Mouse (Mus musculus) megakaryocyte, adult 5-6 weeks (primary cell): ENCODE data around the gene Frmd5. TPM values are rescaled to one million over a fixed set of nuclear protein-coding genes. Genes with fewer than 3 reads are reported as not detected.

Experiments
- ATAC-seq: 2 replicates; pipeline ENCODE4 v1.8.0; 2016; ENCODE audit warnings: mild to moderate bottlenecking, inconsistent platforms; ENCODE audit not compliant: poor library complexity, severe bottlenecking
- total RNA-seq, 2 experiments: library from RNA; stranded (forward) in 1 of 2; stranded (reverse) in 1 of 2; fragments of 153-499, 151-499 nt in 1 of 2; fragments of 221-1000, 200-1000 nt in 1 of 2; gene quantifications; 2 replicates each; pipeline versions ENCODE4 v1.2.3 to v1.2.4; 2015 to 2017

Frmd5 gene
- total RNA-seq, 2 experiments from 2014 or later = not detected

DNA sequence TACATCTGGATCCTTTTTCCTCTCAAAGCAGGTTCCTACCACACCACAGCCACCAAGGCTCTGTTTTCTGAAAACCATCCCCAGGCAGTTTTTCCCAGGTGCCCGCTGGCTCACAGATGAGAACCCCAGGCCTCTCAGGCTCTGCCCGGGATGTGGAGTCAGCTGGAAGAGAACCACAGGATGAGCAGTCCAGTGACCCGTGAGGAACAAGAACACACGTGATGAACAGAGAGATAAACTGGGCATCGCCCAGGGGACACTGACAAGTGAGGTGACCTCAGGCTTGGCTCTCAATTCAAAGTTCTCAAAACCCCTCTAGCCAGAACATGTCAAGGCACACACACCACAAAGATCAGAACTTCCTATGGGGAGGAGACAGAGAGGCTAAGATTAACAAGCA is 176.6 kb downstream of the Frmd5 start:
- no peak for ATAC-seq

DNA sequence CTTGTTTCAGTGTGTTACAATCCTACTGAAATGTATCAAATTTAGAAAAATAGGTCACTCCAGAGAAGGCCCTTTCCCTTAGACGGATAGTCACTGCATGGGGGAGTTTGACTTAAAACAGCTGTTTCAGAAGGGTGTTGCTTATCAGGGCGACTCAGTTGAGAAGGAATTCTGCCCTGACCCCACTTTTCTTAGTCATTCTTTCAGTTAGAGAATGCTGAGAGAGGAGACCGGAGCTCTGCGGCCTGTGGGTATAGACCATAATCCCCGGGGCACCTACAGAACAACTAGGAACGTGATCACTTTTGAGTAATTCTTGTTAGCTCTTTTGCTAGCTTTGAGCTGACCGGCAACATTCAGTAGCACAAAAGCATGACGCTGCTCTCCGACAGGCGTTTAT is 178.6 kb downstream of the Frmd5 start:
- no peak for ATAC-seq

DNA sequence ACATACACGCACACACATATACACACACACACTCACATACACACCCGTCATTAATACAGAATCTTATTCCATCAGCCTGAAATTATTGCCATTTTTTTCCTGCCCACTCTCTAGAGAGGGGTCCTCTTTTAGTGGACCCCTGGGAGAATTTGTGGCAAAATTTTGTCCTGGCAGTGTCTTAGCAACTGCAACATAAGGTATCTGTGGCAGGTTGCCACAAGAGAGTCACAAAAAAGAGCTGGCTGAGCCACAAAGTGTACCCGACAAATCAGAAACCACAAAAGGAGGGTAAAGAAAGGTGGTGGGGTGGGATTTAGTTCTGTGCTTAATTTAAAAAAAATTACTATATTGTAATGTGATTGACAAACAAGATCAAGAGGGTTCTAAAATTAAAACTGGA is 181.0 kb downstream of the Frmd5 start:
- no peak for ATAC-seq

DNA sequence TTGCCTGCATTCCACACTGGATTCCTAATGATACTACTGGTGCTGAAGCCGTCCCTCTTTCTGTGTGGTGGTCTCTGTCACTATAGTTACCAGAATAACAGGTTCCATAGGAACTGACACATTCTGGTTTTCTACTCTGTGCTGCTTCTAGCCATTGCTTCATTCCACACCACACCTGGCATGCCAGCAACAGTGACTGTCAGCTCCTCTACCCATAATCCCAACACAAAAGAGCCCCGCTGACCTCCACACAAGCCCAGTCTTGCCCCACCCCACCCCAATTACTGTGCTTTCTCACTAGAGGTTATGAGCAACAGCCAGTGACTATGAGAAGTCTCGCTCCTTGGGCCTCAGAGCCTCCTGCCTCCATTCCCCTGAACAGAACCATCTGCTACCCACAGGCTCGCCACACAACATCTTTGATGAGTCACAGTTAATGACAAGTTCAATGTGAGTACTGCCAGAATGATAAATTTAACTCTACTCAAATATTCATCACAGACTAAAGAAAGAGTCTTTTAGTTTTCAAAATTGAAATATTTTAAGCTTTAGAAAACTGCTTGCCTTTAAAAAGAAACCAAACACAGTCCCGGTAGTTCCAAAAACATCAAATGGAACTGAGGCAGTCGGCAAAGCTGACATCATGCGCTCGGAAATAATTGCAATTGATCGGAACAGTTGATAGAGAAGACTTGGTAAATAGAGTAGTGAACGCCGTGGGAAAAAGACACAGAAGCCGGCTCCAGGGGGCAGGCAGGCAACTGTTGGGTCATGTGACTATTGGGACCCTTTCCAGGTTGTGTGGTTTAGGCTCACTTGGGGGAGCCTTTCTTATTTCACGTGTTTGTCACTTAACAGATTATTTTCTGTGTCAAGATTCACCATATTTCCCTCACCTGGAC is 185.4 kb downstream of the Frmd5 start:
- no peak for ATAC-seq

DNA sequence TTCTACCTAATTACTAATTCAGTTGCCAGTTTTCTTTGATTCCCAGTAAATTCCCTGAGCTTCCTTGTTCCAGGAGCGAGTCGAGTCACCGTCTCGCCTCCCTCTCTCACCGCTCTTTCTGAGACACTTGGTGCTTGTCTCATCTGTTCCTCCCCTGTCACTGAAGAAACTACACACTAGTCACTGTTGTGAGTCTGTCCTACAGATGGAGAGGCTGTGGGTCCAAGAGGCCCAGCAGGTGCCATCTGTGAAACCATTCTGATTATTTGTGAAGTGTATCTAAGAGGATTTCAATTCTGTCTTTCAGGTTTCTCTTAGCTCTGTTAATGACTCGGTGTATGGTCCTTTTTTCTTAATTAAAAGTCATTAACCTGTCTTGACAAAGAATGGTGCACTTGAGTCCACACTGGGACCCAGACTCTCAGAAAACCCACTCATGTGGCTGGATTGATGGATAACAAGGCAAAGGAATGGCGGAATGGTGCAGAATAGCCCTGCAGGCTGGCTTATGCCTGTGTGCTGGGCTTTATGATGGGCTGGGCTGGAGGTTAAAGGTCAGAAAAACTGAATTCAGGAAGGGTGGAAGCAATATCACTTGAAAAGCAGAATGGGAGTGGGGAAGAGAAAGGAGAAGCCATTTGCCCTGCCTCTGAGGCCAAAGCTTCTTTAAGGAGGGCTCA is 186.2 kb downstream of the Frmd5 start:
- no peak for ATAC-seq

DNA sequence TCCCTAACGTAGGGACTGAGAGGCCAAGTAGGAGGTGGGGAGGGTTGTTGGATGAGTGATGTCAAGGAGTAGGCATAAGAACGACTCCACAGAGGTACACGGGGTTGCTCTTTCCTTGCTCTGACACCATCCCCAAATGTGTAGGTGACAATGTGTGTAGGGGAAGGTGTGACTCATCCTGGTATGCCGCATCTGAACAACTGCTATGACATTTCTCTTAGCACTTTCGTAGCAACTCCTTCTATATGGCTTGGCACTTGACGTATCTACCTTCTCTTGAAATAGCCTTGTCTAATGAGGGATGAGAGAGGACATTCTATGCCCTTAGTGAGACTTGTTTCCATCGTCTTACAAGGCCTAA is 191.7 kb downstream of the Frmd5 start:
- no peak for ATAC-seq

DNA sequence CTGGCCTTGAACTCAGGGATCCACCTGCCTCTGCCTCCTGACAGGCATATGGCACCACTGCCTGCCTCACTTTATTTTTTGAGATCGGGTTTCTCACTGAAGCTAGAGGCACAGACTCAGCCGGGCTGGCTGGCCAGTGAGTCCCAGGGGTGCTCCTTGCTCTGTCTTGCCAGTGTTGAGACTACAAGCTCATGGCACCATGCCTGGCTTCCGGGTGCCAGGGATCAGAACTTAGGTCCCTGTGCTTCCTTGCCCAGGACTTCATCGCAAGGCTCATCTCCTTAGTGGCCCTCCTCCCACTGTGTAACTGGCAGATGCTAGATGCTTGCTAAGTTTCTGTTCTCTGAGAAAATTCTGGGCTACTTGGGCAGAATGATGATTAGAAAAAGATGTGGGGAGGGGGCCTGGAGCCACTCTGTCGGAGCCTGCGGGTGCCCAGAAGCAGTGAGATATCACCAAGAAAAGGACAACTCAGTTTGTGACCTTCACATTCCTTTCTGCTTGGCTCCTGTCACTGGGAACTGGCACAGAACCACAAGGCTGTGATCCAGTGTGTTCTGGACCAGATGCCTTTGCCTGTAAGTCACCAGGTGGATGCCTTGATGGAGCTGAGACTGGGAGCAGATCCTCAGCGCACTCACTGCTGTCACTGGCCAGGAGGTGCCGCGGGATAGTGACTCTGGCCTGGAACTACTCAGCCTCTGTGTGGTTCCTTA is 192.2 kb downstream of the Frmd5 start:
- no peak for ATAC-seq

DNA sequence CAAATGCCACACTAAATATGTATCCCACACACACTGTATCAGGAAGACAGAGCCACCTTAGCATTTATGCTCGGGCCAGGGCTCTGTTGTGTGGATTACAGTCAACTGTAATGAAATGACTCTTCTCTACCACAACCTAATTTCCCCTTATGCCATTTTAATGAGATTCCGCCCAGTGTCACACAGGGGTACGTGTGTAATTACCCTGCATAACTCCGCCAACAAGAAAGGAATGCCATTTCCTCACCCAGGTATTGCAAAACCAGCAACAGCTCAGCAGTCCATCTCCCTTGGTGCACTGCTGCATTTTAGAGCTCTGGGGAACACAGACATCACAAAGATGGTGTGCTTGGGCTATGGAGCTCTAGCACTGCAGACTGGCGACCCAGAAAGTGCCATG is 194.8 kb downstream of the Frmd5 start:
- no peak for ATAC-seq

DNA sequence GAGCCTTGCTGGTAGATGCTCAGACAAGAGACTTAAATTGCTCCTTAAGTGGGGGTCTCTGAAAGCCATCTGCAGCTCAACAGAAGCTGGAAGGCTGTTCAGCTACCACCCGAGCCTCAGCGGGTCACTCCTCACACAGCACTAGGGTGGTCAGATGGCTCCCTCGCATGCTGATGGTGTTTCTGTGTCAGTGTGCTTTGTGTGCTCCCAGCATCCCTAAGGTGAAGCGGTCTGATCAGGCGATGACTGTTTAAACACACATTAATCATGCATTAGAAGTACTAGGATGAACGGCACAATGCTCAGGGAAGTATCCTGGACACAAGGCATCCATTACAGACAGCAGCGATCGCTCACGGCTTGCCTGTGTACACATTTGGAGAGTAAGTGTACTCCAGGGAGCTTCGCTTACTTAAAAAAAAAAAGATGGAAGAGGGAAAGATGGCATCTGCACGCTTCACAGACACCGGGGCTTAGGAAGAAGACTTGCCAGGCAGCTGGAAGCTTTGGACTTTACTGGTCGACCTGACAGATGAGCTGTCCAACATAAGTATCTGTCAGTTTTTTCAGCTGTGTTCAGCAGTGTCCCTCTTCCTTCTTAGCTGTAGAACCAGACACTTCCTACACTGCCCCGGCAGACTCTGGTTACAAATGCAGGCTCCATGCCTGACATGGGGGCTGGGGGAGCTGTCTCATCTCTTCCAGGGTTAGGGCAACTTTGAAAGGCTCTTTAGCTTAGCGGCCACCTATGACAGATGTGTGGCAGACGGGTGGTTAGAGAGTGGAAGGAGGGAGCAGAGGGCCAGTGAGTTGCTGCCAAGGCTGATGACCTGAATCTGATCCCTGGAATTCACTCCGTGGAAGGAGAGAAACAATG is 196.6 kb downstream of the Frmd5 start:
- ATAC-seq = no peak

DNA sequence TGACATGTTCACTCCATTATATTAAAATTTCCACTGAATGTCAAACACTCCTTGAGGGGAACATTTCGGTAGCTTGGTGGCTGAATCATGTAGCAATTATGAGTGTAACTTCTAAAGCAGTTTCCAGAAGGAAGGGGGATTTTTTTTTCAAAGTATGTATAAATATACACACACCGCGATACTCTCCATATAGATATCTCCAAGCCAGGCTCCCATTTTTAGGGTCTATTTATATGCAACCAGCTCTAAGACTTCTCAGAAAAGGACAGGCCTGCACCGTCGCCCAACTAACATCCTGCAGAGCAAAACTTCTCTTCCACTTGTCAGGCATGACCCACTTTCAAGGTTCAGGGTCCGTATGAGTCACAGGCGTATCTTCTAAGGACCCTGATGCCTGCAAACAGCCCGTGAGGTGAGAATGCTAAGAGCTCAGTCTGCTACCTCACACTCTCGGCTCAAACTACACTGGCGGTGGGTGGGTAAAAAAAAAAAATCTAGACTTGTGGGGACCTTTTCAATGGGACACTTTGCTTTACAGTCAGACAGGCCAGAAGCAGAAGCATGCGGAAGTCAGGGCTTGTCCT is 197.7 kb downstream of the Frmd5 start:
- no peak for ATAC-seq

DNA sequence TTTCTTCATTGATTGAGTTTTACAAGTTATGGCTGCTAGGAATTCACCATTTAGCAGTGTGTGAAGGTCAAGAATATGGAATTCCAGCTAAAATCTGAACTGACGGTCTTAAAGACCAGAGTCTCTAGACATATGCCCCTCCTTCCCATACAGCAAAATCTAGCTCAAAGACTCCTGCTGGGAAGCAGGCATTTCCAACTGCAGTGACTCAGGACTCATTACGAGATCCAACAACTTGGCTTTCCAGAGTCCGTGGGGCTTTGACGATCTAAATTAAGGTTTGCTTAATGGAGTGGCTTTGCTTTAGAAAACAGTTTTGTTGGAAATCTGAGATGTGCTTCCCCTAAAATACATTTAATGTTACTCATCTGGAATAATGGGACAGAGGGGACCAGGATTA is 204.5 kb downstream of the Frmd5 start:
- ATAC-seq = no peak

DNA sequence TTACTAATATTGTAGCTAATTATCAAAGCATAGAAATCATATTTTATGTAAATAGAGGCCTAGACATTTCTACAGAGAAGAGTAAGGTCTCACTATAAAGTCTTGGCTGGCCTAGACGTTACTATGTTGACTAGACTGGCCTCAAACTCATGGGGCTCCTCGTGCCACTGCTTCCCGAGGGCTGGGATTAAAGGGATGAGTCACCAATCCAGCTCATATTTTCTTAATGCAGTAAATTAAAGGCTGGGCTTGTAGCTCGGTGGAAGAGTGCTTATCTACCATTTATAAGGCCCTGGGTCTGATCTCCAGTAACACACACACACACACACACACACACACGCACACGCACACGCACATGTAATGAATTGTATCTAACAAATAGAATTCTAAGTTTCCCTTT is 205.3 kb downstream of the Frmd5 start:
- ATAC-seq = no peak

DNA sequence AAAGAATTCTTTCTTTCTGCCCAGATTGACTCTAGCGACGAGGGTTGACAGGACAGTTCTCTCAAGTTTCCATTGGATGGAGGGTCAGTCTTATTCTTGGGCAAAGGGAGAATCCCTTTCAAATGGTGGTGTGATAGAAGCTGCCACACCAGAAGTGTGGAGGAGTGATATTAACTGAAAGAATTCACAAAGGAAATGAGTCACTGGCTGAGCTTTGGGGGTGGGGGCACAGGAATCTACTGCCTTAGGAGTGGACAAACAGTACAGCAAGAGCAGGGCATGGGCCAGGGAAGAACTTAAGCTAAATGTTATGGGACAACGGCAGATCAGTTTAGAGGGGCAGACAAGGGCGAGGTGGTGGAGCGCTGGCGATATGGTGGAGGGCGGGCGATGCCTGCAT is 206.2 kb downstream of the Frmd5 start:
- ATAC-seq = no peak

DNA sequence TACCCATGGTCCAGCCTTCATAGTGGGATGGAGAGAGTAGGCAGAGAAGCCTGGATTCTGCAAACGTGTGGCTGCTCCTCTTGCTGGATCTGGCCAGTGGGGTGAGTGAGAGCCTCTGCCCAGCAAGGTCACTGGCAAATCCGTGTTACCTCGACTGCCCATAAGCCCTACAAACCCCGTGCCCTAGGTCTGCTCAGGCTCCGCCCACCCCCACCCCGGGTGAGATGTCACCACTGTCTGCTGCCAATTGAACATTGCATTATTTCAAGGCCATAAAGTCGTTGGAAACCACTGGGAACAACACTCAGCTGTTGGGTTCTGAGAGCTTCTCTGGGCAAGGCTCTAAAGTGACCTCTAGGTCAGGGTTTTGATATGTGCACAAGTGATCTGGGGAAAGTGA is 208.6 kb downstream of the Frmd5 start:
- ATAC-seq = no peak

DNA sequence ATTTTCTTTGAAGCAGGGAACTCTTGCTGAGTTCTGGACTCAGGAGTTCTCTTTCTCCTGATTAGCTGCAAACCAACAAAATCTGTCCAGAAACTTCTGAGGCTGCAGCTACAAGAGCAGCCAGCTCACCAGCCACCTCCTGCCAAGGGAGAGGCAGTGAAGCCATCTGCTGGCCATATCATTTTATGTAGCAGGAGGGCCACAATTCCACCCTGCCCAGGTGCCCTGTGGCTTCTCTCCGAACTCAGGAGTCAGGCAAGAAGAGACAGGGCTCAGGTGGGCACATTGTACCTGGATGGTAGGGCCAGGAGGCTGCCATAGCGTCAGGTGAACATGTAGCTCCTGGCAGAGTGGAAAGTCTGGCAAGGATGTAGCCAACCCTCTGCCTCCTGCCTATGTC is 210.3 kb downstream of the Frmd5 start:
- ATAC-seq = no peak

DNA sequence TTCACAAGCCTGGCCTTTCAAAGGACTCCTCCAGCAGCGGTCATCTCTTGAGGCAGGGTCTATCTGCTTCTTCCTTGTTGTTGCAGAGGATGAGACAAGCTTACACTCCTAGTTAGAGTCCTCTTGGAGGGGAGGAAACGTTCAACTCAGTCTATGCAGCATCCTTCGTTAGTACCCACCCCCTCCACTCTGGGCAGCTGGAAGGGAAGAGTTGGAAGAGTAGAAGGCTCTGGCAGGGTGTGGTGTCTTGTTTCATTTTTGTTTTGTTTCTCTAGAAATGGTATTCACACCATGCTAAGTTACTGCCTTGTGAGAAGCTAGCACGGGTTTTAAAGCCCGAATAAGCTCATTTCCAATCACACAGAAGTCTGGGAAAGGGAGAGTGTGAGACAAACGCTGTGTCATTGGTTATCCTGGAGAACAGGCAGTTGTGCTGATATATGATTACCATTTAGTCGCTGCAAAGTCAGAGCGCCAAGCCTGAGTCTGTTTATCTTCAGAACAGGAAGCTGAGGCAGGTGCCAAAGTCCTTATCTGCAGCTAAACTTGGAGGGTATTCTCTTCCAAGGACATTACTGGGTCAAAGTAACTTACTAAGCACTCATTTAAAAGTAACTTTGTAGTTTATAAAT is 212.1 kb downstream of the Frmd5 start:
- ATAC-seq = no peak

DNA sequence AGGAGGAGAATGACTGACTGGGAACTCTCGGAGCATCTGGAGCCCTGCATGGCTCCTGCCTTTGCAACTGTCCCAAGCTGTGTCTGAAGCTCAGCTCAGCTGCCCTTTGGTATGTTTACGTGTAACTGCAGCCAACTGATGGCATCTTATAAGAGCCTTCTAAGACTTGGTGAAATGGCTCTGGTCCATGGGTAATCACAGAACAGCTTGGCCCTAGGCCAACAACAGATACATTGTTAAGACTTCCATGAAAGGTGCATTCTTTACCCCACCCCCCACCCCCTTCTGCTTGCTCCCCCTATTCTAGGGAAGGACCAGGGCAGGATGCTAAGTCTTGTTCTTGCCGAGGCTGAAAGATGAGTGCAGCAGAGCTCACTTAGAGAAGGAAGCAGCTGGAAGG is 212.8 kb downstream of the Frmd5 start:
- no peak for ATAC-seq

DNA sequence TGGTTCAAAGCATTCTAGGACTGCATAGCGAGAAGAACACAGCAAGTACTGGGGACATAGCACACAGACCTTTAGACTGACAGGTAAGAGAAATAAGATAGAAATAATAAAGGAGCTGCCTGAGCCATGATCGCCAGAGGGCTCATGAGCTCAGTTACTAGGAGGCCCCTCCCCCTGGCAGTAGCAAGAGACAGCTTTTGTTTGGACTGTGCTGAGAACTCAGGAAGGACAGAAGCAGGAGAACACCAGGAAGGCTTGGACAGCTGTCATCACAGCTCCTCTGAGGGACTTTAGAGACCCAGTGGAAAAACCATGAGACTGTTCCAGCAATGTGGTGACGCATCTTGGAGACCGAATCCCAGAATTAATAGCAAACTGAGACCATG is 218.6 kb downstream of the Frmd5 start:
- ATAC-seq = peak; percentile 26; the same call in 1 of the 2 replicates

DNA sequence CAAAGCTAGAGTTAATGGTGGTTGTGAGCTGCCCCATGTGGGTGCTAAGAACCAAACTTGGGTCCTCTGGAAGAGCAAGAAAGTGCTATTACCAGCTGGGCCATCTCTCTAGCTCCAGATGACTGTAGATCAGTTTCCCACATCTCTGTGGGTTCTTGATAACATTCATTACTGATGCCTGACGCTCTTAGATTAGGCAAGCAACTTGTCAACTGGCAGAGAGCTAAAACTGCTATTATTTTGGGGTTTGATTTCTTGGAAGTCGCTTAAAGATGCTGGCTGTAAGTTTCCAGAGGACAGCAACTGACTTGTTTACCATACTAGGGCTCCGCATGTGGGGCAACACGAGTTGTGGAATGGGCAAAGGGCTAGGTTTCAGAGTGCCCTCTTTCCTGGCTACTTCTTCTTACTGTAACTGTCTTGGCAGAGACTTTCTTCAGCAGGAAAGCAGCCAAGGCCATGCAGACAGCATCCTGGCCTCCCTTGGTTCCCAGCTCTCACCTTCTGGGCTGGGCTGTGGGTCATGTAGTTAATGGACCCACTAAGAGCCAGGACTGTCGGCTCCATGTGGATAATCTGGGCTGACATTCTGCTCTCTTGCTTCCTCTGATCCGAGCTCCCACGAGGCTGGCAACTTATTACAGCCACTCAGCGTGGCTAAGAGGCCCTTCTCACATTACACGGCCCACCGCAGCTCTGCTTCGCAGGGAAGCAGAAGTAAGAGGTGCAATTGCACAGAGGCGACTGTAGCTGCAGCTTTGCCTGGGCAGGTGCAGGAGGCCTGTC is 219.2 kb downstream of the Frmd5 start:
- peak; percentile 73 for ATAC-seq
